Mouse (Mus musculus) intestine, postnatal 0 days (tissue): ENCODE results near the gene Minpp1. TPM values are rescaled to one million over a fixed set of nuclear protein-coding genes. Genes with fewer than 3 reads are reported as not detected.

ENCODE experiments used
- ATAC-seq: fragments of 200-750 bp; cut with Nextera tagmentation; 2 replicates; pipeline ENCODE4 v1.8.0; 2017; ENCODE audit warnings: mild to moderate bottlenecking, moderate TSS enrichment, moderate library complexity
- H3K27ac ChIP-seq: fragments of 300-500 bp; sonication (generic); 2 replicates; pipeline ENCODE4 v1.5.1; 2014; ENCODE audit warnings: mild to moderate bottlenecking, low read depth, low read length, moderate library complexity
- H3K27me3 ChIP-seq: fragments of 300-500 bp; sonication (generic); replicated peaks from 2 replicates; pipeline ENCODE4 v1.6.1; 2014; ENCODE audit warnings: low read length, mixed read lengths; ENCODE audit not compliant: control insufficient read depth, insufficient read depth
- H3K36me3 ChIP-seq: fragments of 300-500 bp; sonication (generic); 2 replicates; pipeline ENCODE4 v1.6.1; 2014; ENCODE audit warnings: mild to moderate bottlenecking, moderate library complexity; ENCODE audit not compliant: control insufficient read depth, insufficient read depth
- H3K4me1 ChIP-seq: fragments of 300-500 bp; sonication (generic); replicated peaks from 2 replicates; pipeline ENCODE4 v1.6.1; 2014; ENCODE audit warnings: antibody characterized with exemption, low read length, mixed read lengths; ENCODE audit not compliant: control insufficient read depth, insufficient read depth
- H3K4me2 ChIP-seq: fragments of 300-500 bp; sonication (generic); replicated peaks from 2 replicates; pipeline ENCODE4 v1.6.1; 2014; ENCODE audit warnings: low read depth, mild to moderate bottlenecking, moderate library complexity
- H3K4me3 ChIP-seq: fragments of 300-500 bp; sonication (generic); 2 replicates; pipeline ENCODE4 v1.5.1; 2014; ENCODE audit warnings: low read depth, low read length
- H3K9ac ChIP-seq: fragments of 300-500 bp; sonication (generic); 2 replicates; pipeline ENCODE4 v1.6.1; 2014; ENCODE audit warnings: mild to moderate bottlenecking, low read depth, low read length
- H3K9me3 ChIP-seq: fragments of 300-500 bp; sonication (generic); 2 replicates; pipeline ENCODE4 v1.6.1; 2016; ENCODE audit warnings: mixed run types; ENCODE audit not compliant: control insufficient read depth
- CTCF ChIP-seq: sonication (generic); IDR thresholded peaks from 2 replicates; pipeline ENCODE4 v1.5.1; 2016; ENCODE audit warnings: low read depth, mild to moderate bottlenecking, control low read depth, antibody characterized with exemption, moderate library complexity
- WGBS: fragments of 180-500 bp; shearing (Covaris S2); extraction: QIAGEN DNeasy Blood & Tissue Kit; methylation state at CpG from one replicate; pipeline ENCODE4 v1.1.7; 2014; 5-methylcytosine and 5-hydroxymethylcytosine counted together
- polyA plus RNA-seq: library from polyadenylated mRNA; unstranded; fragments of >200 nt; fragmentation: Nextera tagmentation; extraction: Ambion mirVana; gene quantifications from 2 replicates; pipeline ENCODE4 v1.2.1, GENCODE M21; 2015

The Minpp1 gene
- polyA plus RNA-seq, 1 experiment from 2014 or later, result 62.3 TPM

GRCm38 (mm10) chr19:32527139-32527538 lies 41.6 kb downstream of the Minpp1 start:
- Histone ChIP-seq H3K9me3 (no peaks in the 10 kb centered on the region), H3K4me2 (no peak overlapping the region), H3K9ac (no peak overlapping the region), H3K4me3 (no peak overlapping the region), H3K36me3 (no peaks in the 10 kb centered on the region), H3K27me3 (no peaks in the 10 kb centered on the region), H3K4me1 (peaks cover 9% of the 10 kb centered on the region), H3K27ac (no peak overlapping the region)
- WGBS, result 88% methylated on average over 5 of the region's 5 CpGs
- no peak for ATAC-seq
- TF ChIP-seq CTCF, result no peak

DNA sequence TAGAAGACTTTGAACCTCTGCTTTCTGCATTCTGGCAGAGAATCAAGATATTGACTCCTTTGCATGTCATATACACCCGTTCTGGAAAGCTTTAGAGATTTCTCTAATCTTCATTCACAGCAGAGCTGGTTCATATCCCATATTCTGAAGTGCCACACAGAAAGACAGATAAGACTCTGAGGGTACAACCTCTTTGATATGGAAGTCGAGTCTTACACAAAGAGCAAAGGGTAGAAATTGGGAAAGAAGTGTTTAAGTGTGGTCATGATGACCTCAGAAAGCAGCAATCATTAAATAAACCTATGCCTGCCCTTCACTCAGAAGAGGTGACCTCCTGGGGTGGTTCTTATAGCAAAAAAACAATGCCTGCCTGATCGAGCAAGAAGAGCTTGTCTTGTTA lies 43.2 kb downstream of the Minpp1 start:
- TF ChIP-seq CTCF, result no peak
- H3K4me3 ChIP-seq, result no peak overlapping the region
- peak; percentile 65 for ATAC-seq

DNA sequence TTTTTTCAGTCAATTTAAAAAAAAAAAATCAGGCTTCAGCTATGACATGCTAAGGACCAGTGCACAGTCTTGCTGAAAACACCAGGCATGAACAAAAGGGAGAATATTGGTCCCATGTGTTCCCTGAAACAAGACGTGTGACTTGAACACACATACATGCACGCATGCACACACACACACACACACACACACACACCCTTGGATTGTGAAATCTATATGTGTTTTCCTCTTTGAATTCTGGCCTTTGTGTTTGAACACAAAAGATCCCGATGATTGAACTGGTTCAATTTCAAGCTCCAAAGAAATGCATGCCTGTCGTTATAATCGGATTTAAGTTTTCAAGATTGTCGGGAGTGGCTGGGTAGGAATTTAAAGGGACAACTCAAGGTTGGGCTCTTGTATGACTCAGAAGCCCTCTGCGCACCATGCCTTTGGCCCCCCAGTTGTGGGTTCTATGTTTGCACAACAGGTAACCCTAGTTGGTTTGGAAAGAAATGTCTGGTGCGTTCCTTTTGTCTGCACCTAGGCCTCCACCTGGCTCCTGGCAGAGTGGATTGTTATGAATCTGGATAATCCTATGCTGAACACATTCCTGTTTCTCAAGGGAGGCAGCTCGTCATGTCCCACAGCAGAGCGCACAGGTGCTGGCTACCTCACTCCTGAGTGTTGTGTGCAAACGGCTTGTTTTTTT lies 43.8 kb downstream of the Minpp1 start:
- H3K4me2 ChIP-seq, result no peak overlapping the region
- ATAC-seq, result no peak
- no peaks in the 10 kb centered on the region for H3K36me3 ChIP-seq
- H3K4me3 ChIP-seq, result no peak overlapping the region
- TF ChIP-seq CTCF, result no peak
- no peaks in the 10 kb centered on the region for H3K9me3 ChIP-seq
- H3K9ac ChIP-seq, result no peak overlapping the region
- 81% methylated on average over 11 of the region's 11 CpGs for WGBS
- H3K27ac ChIP-seq, result no peak overlapping the region
- H3K4me1 ChIP-seq, result peaks cover 3% of the 10 kb centered on the region
- H3K27me3 ChIP-seq, result no peaks in the 10 kb centered on the region

More for the DNA sequence above, 43.2 kb downstream of the Minpp1 start:
- peaks cover 7% of the 10 kb centered on the region for H3K4me1 ChIP-seq
- H3K36me3 ChIP-seq, result no peaks in the 10 kb centered on the region
- H3K4me2 ChIP-seq, result no peak overlapping the region
- H3K27ac ChIP-seq, result no peak overlapping the region
- no peaks in the 10 kb centered on the region for H3K9me3 ChIP-seq
- H3K9ac ChIP-seq, result no peak overlapping the region
- 31% methylated on average over 3 of the region's 3 CpGs for WGBS
- H3K27me3 ChIP-seq, result no peaks in the 10 kb centered on the region

DNA sequence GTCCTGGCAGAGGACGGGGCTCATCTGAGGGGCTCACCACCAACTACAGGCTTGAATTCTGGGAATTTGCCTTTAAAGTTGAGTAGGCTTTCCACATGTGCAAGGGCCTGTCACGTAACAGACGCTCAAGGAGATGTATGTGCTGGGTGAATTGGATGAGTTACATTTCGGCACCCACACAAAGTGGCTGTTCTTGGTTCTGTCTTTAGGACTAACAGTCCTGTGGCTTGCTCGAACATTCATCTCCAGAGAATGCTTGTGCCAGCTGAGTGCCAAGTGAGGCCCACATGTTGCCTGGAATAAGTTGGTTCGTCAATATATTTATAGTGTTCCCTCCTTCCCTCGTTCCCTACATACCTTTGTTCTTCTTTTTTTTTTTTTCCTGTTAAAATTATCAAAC lies 44.7 kb downstream of the Minpp1 start:
- 86% methylated on average over 7 of the region's 7 CpGs for WGBS
- Histone ChIP-seq H3K9me3 (no peaks in the 10 kb centered on the region), H3K4me1 (peaks cover 3% of the 10 kb centered on the region; the same call in 1 of the 2 replicates), H3K4me3 (no peak overlapping the region), H3K27me3 (no peaks in the 10 kb centered on the region), H3K36me3 (no peaks in the 10 kb centered on the region), H3K4me2 (no peak overlapping the region), H3K9ac (no peak overlapping the region), H3K27ac (no peak overlapping the region)
- TF ChIP-seq CTCF, result no peak
- ATAC-seq, result no peak

- 54% methylated on average over 3 of the region's 3 CpGs for WGBS
- no peak for ATAC-seq
- H3K4me2 ChIP-seq, result no peak overlapping the region
- H3K9me3 ChIP-seq, result no peaks in the 10 kb centered on the region
- no peaks in the 10 kb centered on the region for H3K36me3 ChIP-seq
- H3K9ac ChIP-seq, result no peak overlapping the region
- no peak overlapping the region for H3K4me3 ChIP-seq
- TF ChIP-seq CTCF, result no peak
- H3K27me3 ChIP-seq, result no peaks in the 10 kb centered on the region
- peaks cover 3% of the 10 kb centered on the region; the same call in 1 of the 2 replicates for H3K4me1 ChIP-seq
- no peak overlapping the region for H3K27ac ChIP-seq
These were observed 46.8 kb downstream of the Minpp1 start for GRCm38 (mm10) chr19:32532331-32532730.

GRCm38 (mm10) chr19:32532737-32533505 lies 47.4 kb downstream of the Minpp1 start:
- H3K4me2 ChIP-seq, result no peak overlapping the region
- H3K9ac ChIP-seq, result no peak overlapping the region
- WGBS, result 58% methylated on average over 7 of the region's 7 CpGs
- H3K9me3 ChIP-seq, result no peaks in the 10 kb centered on the region
- no peak overlapping the region for H3K4me3 ChIP-seq
- H3K27me3 ChIP-seq, result no peaks in the 10 kb centered on the region
- no peaks in the 10 kb centered on the region for H3K36me3 ChIP-seq
- H3K4me1 ChIP-seq, result peaks cover 3% of the 10 kb centered on the region; the same call in 1 of the 2 replicates
- no peak overlapping the region for H3K27ac ChIP-seq
- no peak for ATAC-seq
- no peak for TF ChIP-seq CTCF
